Mouse (Mus musculus): ENCODE data around the gene Macrod2.

Macrod2 gene

DNA sequence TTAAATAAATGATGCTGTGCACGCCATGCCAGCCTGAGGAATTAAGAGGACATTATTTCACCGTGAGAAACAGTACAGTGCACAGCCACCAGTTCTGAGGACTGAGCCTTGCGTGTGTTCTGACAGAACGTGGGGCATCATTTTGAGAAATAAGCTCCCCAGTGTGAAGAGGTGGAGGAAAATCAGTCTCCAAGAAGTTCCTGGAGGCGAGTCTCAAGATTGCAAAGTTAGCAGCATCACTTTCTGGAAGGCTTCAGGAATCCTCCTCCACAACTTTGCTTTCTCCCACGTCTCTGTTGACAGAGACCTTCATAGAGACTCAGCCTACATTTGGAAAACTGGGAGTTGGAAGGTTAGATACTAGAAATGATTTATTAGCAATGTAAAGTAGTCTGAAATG is 932.2 kb downstream of the Macrod2 start:
- no peak for DNase-seq

DNA sequence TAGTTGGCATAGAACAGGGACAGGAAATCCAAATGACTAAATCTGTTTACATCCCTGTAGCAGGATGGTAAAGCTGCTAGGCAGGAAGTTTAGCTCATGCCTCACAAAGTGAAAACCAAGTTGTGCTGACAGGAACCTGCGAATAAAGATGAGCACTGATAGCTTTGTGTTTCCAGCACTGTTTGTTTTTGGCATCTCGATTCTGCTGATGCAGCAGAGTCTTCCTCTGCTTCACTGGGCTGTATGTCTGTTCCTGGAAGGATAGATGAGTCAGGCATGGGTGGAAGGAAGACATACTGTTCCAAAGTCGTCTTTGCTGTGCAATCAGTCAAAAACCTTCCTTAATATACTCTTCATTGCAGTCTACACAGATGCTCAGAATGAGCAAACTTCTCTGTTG is 942.6 kb downstream of the Macrod2 start:
- DNase-seq, result no peak

DNA sequence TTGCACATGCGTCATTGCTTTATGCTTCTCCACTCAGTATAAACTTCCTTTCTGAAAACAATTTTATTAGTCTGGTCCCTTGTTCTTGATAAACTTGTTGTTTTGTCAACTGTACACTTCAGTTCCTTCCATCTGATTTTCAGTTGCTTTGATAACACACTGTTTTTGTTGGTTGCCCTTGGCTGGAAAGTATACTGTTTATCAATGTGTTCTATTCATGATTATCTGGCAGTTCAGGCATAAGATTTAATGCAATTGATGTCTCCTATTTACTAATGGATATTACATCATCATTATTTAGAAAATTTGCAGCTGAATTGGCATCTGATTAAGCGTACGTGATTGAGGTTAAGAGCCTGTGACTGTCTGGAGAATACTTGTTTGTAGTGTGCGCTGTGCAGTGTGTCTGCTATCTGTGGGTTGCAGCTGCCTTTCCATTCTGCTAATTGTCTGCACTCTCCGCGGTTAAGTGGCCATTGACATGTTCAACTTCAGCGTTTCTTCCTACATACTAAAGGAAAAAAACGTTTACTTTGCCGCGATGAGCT is 949.0 kb downstream of the Macrod2 start:
- no peak for DNase-seq

DNA sequence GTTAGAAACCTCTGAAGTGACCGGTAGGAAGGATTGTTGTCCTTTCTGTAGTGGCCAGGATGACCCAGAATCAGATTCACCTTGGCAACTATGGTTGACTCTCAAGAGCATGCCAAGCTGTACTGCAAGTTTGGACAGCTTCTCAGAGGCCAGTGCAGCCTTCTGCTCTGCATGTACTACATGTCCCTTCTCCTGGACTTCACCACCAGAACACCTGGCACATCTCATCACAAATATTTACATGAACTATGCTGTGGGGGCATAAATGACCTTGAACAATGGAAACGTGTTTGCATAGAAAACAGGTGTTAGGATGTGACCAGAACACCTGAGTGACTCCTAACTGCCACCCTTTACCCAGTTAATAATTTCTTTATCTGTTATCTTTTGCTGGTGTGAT is 957.5 kb downstream of the Macrod2 start:
- no peak for DNase-seq

DNA sequence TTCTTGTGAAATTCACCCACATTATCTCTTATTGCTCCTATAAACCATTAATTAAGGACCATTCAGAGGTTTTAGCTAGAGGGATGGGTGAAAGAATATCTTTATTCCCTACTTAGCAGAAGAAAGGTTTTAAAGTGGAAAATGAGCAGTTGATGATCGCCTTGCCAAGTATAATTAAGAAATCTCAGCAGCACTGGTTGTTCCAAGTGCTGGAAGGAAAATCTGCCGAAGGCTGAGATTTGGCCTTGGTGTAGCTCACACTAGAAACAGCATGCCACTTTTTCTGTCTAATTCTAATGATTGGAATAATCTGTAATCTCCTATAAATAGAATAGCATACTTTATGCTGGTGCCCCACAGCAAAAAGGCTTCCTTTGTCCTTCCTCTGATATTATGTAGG is 993.5 kb downstream of the Macrod2 start:
- no peak for DNase-seq

DNA sequence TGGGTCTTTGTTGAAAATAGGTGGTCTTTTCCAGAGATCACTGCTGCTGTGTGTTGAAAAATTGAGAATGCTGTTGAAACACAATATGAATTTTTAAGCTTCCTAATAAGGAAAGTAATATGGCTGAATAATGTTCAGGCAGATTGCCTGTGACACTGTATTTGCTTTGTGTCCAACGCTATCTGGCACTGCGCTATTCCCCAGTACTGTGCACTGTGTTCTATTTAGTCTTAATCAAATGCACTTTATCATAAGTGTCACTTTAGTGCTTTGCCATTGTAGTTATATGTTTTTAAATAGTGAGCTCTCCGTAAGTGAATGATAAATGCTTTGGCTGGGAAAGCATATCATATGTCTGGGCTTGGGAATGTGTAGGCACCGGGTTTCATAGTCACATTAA is 996.1 kb downstream of the Macrod2 start:
- no peak for DNase-seq

DNA sequence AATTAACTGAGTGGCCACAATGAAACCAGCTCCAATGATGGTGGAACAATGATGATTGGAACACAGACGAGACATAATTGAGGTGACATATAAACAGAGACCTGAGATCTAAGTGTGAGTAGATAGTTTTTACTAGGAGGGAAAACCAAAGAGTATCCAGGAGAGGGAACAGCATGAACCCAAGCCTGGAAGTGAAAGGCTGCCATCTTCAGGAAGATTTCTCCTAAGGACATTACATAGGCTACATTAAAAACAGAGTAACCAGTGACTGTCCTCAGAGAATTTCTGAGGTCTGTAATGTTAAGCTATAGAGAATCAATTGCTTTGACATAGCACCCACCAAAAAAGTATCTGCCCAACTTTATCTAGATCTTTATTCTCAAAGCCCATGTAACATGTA is 999.7 kb downstream of the Macrod2 start:
- DNase-seq, result peak in 1 of 2 experiments; percentile 29

DNA sequence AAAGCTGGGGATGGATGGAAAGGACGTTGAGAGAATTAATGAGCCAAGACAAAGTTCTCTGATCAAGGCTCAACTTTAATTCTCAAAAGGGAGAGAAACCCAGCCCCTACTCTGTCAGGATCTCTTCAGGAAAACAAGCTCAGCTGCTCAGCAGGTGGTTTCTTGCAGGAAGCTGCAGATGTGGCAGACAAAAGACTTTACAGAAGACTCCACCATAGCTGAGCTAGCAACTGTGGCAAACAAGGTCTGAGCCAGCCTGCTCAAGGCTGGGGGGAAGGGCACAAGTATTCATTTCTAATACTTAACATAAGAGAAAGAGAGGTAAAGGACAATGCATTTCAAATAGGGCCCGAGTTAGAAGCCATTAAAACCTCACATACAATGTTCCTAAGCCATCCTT is 1013.7 kb downstream of the Macrod2 start:
- DNase-seq, result no peak

DNA sequence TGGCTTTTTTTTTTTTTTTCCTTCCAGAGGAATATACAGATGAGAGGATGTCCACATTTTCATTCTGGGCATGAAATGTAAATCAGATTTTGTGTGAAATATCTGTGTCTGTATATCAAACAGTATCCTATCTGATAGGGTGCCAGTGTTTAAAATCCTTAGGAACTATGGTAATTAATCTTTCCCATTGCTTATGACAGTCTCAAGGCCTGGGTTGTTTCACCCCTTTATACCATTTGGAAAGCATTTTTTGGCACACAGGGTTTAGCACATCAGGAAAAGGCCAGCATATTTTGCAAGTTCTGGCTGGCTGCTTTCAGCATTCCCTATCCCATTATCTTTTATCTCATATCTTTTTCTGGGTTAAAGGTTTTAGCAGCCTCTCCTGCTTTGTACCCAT is 1021.3 kb downstream of the Macrod2 start:
- no peak for DNase-seq

DNA sequence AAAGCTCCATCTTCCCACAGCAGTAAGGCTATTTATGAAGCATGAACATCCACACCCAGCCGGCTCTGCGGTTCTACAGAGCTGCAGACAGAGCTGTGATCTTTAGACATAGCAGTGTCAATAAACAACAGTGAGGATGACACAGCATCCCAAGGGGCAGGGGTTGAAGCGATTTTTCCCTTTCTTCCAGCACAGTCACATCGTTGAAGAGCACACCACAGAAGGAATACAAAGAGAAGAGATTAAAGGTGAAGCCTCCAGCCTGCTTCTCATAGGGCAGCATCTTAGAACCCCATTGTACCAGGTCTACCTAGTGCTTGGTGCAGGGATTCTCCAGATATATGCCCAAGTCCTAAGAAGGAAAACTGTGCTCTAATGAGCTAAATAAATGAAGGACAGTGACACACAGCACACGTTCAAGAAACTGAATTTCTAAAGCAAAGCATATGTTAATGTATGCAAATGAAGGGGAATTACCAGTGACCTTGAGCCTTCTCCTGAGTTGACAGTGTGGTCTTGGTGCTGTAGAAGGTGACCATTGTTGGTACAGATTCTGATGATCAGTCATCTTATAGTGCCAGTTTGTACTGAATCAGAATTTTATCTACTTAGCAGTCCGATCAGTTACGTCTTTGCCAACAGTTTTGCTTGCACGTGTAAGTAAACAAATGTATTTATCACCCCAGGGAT is 1021.9 kb downstream of the Macrod2 start:
- DNase-seq, result no peak

DNA sequence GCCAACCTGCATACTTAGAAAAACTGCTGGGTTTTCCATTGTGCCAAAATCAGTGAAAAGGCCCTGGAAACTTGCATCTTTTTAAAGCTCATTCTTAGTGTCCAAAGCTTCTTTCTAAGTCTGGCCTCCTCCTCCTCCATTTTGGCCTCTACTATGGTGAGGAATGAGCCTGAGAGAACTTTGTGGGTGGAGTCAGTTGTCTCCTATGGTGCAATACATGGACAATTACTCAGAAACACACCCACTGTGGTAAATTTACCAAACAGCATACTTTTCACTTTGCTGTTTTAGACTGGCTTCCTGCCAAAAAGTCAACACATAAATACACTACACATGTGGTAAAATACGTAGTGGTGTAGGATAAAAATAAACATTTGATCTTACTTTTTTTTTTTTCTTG is 1024.7 kb downstream of the Macrod2 start:
- no peak for DNase-seq

DNA sequence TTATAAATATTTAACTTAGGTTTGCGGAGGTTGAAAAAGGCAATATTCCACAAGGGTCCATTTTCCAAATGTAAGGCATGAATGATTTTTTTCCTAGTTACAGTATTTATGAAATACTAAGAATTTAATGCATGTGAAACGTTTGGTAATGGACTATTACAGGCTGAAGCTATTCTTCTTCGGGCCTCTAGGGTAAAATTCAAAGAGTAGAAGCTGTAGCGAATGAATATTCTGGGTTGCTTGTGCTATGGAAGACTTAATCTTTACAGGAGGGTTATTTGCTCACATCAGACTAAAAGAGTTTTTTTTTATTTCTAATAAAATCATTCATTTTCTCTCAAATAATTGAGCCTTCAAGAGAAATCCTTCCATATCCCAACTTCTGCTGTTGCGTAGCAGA is 1039.0 kb downstream of the Macrod2 start:
- no peak for DNase-seq

DNA sequence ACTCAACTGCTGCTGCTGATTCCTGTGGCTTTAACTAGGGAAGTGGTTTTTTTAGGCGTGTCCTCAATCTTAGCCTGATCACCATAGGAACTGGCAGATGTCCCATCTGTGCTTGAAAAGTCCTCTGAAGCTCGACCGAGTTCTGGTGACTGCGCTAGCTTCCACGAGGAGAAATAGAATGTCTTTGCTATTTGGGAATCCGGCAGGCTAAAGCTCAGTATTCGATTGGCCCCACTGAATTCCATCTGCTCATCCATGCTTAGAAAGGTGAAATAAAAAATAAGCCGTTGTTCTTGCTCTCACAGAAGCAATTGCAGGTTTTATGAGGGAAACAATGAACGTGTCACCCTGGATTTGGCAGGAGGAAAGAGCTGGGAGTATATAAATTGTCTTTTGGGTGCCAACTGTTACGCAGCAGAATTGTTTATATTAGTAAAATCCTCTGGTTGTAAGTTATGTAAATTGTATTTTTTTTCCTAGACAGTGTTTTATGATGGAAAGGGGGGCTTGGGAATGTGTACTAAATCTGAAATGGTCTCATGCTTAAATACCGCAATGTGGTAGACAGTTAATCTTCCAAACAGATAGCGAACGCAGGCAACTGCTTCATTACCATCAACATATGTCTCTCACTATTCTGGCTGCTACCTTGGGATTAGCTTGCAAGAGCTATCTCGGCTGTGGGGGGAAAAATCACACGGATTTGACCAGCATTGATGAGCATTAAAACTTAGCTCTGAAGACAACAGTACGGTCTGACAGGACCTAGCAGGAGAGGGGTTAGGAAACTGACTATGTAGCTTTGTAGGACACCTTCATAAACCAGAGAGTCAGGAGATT is 1039.8 kb downstream of the Macrod2 start:
- peak in 1 of 2 experiments; percentile 25 for DNase-seq

DNA sequence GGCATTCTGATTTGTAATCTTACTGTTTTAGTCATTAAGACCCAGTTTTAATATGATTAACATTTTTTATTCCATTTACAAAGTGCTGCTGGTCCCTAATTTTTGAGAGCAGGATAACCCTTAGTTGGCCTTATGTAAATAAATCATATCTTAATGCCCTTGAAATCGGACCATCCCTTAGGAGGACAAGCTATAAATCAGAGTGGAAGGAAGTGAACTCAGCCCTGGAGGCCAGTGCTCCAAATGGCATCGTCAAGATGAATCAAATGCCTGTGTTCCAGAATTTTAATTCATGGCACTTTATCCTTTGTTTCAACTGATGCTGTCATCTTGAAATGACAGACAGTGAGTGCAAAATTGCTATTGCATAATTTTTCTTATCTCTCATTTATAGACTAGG is 1046.8 kb downstream of the Macrod2 start:
- no peak for DNase-seq

DNA sequence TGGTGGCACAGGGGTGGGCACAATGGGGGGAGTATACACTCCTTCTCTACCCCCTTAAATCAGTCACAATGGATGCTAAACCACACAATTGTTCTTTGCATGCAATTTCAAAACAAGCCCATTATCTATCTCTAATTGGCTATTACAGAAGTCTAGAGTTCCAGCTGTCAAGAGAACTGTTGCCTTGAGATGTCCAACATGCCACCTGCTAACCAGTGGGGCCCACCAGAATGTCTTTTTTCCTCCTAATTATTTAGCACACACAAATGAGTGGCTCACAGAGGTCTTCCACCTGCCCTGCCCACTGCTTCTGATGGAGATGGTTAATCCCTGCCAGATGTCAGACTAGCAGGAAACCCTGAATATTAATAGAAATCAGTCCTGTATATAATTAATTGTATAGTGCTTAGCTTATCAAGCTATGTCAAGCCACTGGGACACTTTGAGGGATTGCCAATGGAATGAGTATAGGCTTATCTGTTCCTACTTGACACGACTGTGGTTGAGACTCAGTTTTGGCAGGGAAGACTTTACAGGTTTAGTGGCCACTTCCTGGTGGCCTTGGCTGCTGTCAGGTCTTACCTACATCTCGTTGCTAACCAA is 1054.1 kb downstream of the Macrod2 start:
- no peak for DNase-seq

DNA sequence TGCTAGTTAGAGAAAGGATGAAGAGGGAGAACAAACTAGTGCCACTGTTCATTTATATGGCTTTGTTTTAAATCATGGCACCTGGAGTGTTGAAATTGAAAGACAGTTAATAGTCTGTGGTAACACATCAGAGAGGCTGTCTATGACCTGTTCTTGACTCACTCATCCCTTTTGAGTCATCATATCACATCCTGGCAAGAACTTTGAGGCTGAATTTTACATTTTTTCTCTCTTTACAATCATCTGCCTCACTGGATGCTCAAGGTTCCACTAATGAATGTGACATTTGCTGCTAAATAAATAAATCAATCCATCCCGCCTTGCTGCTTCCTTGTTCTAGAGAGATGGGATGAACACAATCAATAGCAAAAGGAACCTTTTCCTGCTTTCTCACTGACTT is 1068.8 kb downstream of the Macrod2 start:
- no peak for DNase-seq

DNA sequence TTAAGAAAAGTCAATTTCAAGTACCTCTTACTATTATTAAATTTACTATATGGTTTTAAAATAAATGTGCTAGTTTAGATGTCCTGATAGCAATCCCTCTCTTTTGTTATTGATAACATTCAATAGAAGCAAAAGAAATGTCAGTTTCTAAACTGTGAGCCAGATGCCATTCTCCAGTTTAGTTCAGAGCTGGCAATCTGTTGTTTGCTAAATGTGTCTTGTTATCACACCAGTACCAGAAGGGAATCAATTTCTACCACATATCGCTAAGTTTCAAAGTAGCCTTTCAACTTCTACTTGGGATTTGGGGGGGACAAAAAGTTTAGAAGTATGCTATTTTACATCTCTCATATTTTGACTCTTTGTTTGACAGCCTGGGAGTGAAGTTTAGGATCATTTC is 1077.7 kb downstream of the Macrod2 start:
- no peak for DNase-seq

DNA sequence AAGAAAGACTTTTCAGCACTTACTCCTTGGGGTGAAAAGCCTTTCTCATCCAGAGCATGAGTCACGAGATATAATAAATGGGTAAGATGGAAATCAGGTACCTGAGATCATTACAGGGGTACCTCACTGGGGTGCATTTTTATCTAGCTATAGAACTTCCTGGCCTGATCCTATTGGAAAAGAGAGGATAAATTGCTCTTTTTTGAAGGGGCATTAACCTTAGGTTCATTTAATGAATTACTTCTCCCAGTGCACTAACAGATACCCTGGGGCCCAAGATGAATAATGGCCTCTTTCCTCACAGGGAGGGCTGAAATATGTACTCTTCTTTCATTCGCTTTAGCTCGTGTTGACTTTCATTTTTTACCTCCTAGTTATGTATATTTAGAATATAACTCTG is 1082.5 kb downstream of the Macrod2 start:
- DNase-seq, result no peak

DNA sequence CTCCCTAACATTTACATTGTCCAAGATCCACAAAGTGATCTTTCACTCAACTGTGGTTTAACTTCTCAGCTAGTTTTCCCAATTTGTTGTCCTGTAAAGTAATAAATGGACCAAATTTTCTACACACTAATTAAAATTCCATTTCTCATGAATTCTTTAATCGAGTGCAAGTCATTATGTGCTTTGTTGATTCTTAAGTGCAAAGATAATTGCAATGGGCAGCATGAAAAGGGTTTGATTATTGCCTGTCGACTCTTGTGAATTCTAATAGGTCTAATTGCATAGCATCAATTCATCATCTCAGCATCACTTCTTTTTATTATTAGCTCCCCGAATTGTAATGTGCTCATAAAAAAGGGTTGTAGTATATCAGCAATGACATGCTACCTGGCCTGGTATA is 1095.4 kb downstream of the Macrod2 start:
- no peak for DNase-seq

DNA sequence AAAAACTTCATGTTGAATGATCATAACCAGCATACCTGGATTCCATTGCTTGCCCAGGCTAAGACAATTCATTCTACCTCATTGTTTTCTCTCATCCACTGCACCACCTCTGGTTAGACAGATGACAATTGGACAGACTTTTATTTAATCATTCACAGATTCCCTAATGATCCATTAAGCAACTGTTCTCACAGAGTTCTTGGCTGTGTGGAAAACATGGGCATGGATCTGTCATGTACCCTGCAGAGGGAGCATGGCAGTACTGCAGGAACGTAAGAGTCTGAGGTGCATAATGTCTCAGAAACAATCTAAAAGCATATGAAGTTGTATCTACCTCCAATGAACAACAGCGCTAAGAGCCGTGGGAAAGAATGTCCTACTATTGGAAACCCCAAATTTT is 1110.3 kb downstream of the Macrod2 start:
- DNase-seq, result no peak

DNA sequence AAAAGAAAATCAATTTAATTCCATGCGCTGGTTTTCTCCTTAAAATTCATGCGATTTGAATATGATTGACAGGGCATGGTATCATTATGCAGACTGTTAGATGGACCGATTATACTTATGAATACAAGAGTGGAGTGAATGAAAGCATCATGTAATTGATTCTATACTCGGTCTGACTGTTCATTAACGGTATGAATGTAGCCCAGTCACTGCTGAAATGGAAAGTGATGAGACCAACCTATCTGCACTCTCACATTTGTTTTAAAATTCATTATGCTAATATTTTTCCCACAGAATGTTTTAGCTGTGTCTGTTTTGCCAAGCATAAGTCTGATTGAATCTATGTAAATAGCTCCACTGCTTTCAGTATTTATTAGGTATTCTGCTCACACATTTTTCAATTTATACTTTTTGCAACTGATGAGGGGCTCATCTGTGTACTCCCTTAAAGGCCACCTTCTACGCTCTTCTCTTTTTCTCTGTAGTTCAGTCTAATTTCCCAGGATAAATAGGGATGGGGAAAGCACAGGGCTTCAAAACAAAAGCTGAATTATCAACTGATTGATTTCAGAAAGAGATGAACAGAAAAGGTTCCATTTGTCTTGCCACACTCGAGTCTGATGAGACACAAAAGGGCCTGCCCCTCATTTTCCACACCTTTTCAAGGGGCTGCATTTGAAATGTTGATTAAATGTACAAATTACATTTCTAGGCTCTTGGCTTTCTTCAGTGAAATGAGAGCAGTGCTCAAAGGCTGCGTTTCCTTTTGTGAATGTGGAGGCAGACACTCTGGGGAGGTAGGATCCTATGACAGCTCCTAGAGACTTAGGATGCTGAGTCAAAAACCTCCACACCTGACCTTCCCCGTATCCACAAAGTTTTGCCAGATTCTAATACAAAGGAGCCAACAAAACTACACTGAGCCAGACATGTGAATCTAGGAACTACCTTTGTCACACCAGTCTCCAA is 1113.1 kb downstream of the Macrod2 start:
- no peak for DNase-seq

DNA sequence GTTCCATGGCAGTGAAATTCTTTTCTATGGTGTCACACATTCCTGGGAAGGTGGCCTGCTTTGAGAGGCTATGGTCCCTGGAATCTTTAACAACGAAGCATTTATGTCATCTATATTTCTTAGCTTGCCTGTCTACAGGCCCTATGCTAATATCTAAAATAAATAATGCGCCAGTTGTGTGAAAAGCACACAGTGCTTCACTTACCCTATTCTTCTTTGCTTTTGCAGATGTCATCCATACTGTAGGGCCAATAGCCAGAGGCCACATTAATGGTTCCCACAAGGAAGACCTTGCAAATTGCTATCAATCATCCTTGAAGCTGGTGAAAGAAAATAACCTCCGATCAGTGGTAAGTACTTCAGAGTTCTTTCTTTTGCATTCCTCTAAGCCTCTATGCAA is 1119.9 kb downstream of the Macrod2 start:
- no peak for DNase-seq

DNA sequence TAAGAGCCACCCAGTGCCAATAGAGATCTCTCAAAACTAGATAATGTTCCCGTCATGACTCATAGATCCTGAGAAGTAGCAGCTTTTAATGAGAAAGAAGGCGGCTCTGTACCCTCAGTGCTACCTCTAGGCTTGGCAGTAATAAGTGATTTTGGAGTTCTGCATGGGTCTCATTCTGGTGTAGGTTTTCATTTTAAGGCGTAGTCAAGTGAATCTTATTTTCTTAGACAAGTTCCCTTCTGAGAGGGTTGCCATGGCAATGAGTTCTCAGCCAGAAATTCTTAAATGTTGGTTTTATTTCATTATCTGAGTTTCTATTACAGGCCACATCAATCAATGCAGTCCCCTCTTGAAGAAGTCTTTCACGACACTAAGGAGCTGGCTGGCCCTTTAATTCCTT is 1127.0 kb downstream of the Macrod2 start:
- no peak for DNase-seq
